Mouse (Mus musculus) megakaryocyte, embryonic 14.5 days (primary cell): ENCODE data around the gene Hacd4.

Experiments used
- FLI1 ChIP-seq: IDR thresholded peaks from 2 replicates; pipeline ENCODE4 v1.6.1; 2012; ENCODE audit warnings: low read length, inconsistent platforms, mixed read lengths
- GATA1 ChIP-seq: IDR thresholded peaks from 3 replicates; pipeline ENCODE4 v1.6.1; 2012; ENCODE audit warnings: mixed read lengths, low read length, inconsistent platforms, borderline replicate concordance

GRCm38 (mm10) chr4:88419378-88419777 lies 19.4 kb downstream of the Hacd4 start:
- TF ChIP-seq GATA1, result no peak
- TF ChIP-seq FLI1, result no peak
